Mouse (Mus musculus) kidney, adult 11 months (tissue): ENCODE data around the gene Selenbp1.
"Not testable (repeated sequence)": the region's sequence is repeated elsewhere in the genome, so short reads cannot be mapped to it uniquely, and the experiment has no call there.

Experiments used
- DNase-seq: peaks from one replicate; pipeline ENCODE4 v3.0.0; 2022

The Selenbp1 gene

GRCm38 (mm10) chr3:94932809-94933564 is at the start of gene Selenbp1:
TSS of gene Selenbp1 (plus strand) at chr3:94933056.
- DNase-seq = peak; percentile 95

- DNase-seq = peak; percentile 87
Observed at GRCm38 (mm10) chr3:94886316-94887224, 46.3 kb upstream of the Selenbp1 start, which contains the start of gene Psmb4. TSS of gene Psmb4 (minus strand) at chr3:94886961.

- DNase-seq = peak; percentile 45
Observed at GRCm38 (mm10) chr3:94888595-94888994, 44.3 kb upstream of the Selenbp1 start.

- DNase-seq = no peak
Observed at GRCm38 (mm10) chr3:94894076-94894475, 38.8 kb upstream of the Selenbp1 start.

- DNase-seq = peak; percentile 41
Observed at GRCm38 (mm10) chr3:94902747-94903146, 30.1 kb upstream of the Selenbp1 start.

GRCm38 (mm10) chr3:94904759-94905158 is 28.1 kb upstream of the Selenbp1 start:
- DNase-seq = not testable (repeated sequence)

GRCm38 (mm10) chr3:94906482-94906881 is 26.4 kb upstream of the Selenbp1 start:
- DNase-seq = no peak

- no peak for DNase-seq
Observed at GRCm38 (mm10) chr3:94911050-94911693, 21.7 kb upstream of the Selenbp1 start.

GRCm38 (mm10) chr3:94913801-94914200 is 19.1 kb upstream of the Selenbp1 start:
- peak; percentile 72 for DNase-seq

GRCm38 (mm10) chr3:94915903-94916741 is 16.7 kb upstream of the Selenbp1 start:
- no peak for DNase-seq

GRCm38 (mm10) chr3:94917816-94918361 is 15.0 kb upstream of the Selenbp1 start:
- peak; percentile 89 for DNase-seq

- no peak for DNase-seq
Observed at GRCm38 (mm10) chr3:94918845-94919244, 14.0 kb upstream of the Selenbp1 start.

- DNase-seq = no peak
Observed at GRCm38 (mm10) chr3:94921104-94921503, 11.8 kb upstream of the Selenbp1 start.

GRCm38 (mm10) chr3:94922333-94922732 is 10.5 kb upstream of the Selenbp1 start:
- no peak for DNase-seq

GRCm38 (mm10) chr3:94924688-94925087 is 8.2 kb upstream of the Selenbp1 start:
- DNase-seq = no peak

- not testable (repeated sequence) for DNase-seq
Observed at GRCm38 (mm10) chr3:94926301-94926736, 6.5 kb upstream of the Selenbp1 start.

GRCm38 (mm10) chr3:94928979-94929378 is 3.9 kb upstream of the Selenbp1 start:
- DNase-seq = not testable (repeated sequence)

GRCm38 (mm10) chr3:94930386-94931266 is 2.2 kb upstream of the Selenbp1 start:
- peak; percentile 69 for DNase-seq

GRCm38 (mm10) chr3:94931427-94932082 is 1.3 kb upstream of the Selenbp1 start:
- not testable (repeated sequence) for DNase-seq

GRCm38 (mm10) chr3:94932279-94932678 is 577 bp upstream of the Selenbp1 start:
- DNase-seq = not testable (repeated sequence)
